Mouse (Mus musculus) bone marrow macrophage, adult 2 months (primary cell): ENCODE data around the gene Dlx3.

Source experiments
- CTCF ChIP-seq: IDR thresholded peaks from 2 replicates; pipeline ENCODE4 v1.5.1; 2012; ENCODE audit warnings: low read depth, mild to moderate bottlenecking, low read length, moderate library complexity
- POLR2A ChIP-seq: IDR thresholded peaks from 2 replicates; pipeline ENCODE4 v1.6.1; 2012; ENCODE audit warnings: mild to moderate bottlenecking, low read depth, low read length, borderline replicate concordance

- TF ChIP-seq POLR2A (no peak), CTCF (no peak)
These were observed 1.5 kb downstream of the Dlx3 start for GRCm38 (mm10) chr11:95121161-95122099.
